Mouse (Mus musculus): ENCODE data around the gene Nxt2. TPM values are rescaled to one million over a fixed set of nuclear protein-coding genes. Genes with fewer than 3 reads are reported as not detected.

Nxt2 gene
- 1.4 and 3.6 TPM in 2 replicates for polyA plus RNA-seq (2012; rRNA removed; ENCODE audit: low replicate concordance)

GRCm38 (mm10) chrX:142226542-142226941 lies at the start of gene Nxt2:
Gene Nxt2, plus strand, starts transcription at chrX:142226770.

GRCm38 (mm10) chrX:142196831-142197230 lies 29.7 kb upstream of the Nxt2 start, which contains the start of gene Gucy2f:
Gene Gucy2f, minus strand, starts transcription at chrX:142196931.

Other genes with a start within 250 kb of the Nxt2 start
- not detected in 2 replicates for gene Gucy2f, start 29.8 kb upstream of the Nxt2 start, polyA plus RNA-seq (2012; rRNA removed; ENCODE audit: low replicate concordance)
- 3.1 and 4.7 TPM in 2 replicates for gene Kcne1l, start 79.5 kb downstream of the Nxt2 start, polyA plus RNA-seq (2012; rRNA removed; ENCODE audit: low replicate concordance)
- gene Acsl4, start 163.8 kb downstream of the Nxt2 start, polyA plus RNA-seq (2012; rRNA removed; ENCODE audit: low replicate concordance): 2.4 and 5.3 TPM in 2 replicates

Measured in mammary gland, adult 2 months (tissue).